Mouse (Mus musculus): Measurements from ENCODE around the gene Fopnl.

DNA sequence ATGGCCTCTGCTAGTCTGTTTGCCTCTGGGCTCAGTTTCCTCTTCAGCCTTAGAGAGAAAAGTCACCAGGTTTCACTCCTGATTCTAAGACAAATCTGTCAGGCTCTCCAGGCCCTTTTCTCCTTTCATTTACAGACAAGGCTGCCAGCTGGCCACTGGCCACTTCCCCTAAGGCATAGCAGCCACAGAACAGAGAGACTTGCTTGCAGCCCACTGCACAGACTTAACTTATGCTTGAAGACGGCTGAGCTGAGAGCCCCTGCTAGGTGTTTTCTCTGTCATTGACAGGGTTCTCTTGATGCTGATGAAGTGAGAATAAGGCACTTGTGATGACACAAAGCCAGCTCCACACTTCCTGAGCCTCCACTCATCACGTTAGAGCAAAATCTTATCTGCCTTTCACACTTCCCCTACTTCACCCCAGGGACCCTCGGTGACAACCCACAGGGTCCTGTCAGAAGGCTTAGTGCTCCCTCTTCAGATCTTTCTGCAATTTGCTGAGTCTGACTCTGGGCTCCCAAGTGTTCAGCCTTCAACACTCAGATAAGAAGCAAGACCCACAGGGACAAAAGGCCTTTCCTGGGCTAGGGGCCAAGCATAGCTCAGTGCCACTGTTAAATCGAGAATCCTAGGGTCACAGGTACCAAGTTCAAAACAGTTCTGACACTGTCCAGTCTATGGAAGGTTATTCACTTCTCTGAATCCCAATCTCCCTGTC lies 51.8 kb downstream of the Fopnl start:
- no peak for TF ChIP-seq CTCF (IDR thresholded peaks at IDR 0.05; ENCODE audit: control insufficient read depth, insufficient read depth, low read length)
- TF ChIP-seq POLR2A (IDR thresholded peaks at IDR 0.05; ENCODE audit: borderline replicate concordance, control insufficient read depth, low read depth, low read length): no peak
